Mouse (Mus musculus) hindbrain, embryonic 13.5 days (tissue): ENCODE measurements around the gene Rdh9. TPM values are rescaled to one million over a fixed set of nuclear protein-coding genes. Genes with fewer than 3 reads are reported as not detected.
"Not testable (repeated sequence)": the region's sequence is repeated elsewhere in the genome, so short reads cannot be mapped to it uniquely, and the experiment has no call there.

Source experiments
- ATAC-seq: fragments of 200-750 bp; cut with Nextera tagmentation; 2 replicates; pipeline ENCODE4 v1.8.0; 2017; ENCODE audit warnings: moderate TSS enrichment; ENCODE audit not compliant: low FRiP score
- H3K27ac ChIP-seq: fragments of 300-500 bp; sonication (generic); 2 replicates; pipeline ENCODE4 v1.5.1; 2015; ENCODE audit warnings: inconsistent platforms, mild to moderate bottlenecking, moderate library complexity
- H3K27me3 ChIP-seq: fragments of 300-500 bp; sonication (generic); 2 replicates; pipeline ENCODE4 v1.6.1; 2015; ENCODE audit warnings: mild to moderate bottlenecking, inconsistent platforms
- H3K36me3 ChIP-seq: fragments of 300-500 bp; sonication (generic); 2 replicates; pipeline ENCODE4 v1.6.1; 2015; ENCODE audit warnings: mild to moderate bottlenecking, inconsistent platforms
- H3K4me1 ChIP-seq: fragments of 300-500 bp; sonication (generic); replicated peaks from 2 replicates; pipeline ENCODE4 v1.6.1; 2015; ENCODE audit warnings: inconsistent platforms
- H3K4me2 ChIP-seq: fragments of 300-500 bp; sonication (generic); 2 replicates; pipeline ENCODE4 v1.6.1; 2015; ENCODE audit warnings: inconsistent platforms, mild to moderate bottlenecking, moderate library complexity
- H3K4me3 ChIP-seq: fragments of 300-500 bp; sonication (generic); 2 replicates; pipeline ENCODE4 v1.5.1; 2015; ENCODE audit warnings: mild to moderate bottlenecking, inconsistent platforms
- H3K9ac ChIP-seq: fragments of 300-500 bp; sonication (generic); 2 replicates; pipeline ENCODE4 v1.6.1; 2015; ENCODE audit warnings: mild to moderate bottlenecking, inconsistent platforms
- H3K9me3 ChIP-seq: fragments of 300-500 bp; sonication (generic); 2 replicates; pipeline ENCODE4 v1.6.1; 2016; ENCODE audit warnings: inconsistent platforms
- WGBS: fragments of 180-500 bp; shearing (Covaris S2); methylation state at CpG from one replicate; pipeline ENCODE4 v1.1.7; 2015; 5-methylcytosine and 5-hydroxymethylcytosine counted together
- polyA plus RNA-seq: library from polyadenylated mRNA; unstranded; fragments of >200 nt; fragmentation: Nextera tagmentation; extraction: Ambion mirVana; gene quantifications from 2 replicates; pipeline ENCODE4 v1.2.1, GENCODE M21; 2015

Gene Rdh9
- polyA plus RNA-seq, 1 experiment from 2014 or later = 0.13 TPM

DNA sequence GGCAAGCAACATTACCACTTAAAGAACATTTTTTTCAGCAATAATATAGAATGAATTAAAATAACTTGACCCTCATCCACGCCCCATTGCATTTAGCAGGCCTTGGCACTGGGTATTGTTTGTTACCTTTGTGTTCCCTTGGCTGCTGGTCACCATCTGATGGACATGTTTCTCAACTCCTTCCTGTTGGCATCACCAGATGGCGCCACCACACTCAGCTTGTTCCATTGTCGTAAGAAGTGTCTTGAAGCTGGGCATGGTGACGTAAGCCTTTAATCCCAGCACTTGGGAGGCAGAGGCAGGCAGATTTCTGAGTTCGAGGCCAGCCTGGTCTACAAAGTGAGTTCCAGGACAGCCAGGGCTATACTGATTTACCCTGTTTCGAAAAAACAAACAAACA, 49.2 kb downstream of the Rdh9 start:
- no peaks in the 10 kb centered on the region for H3K36me3 ChIP-seq
- no peak overlapping the region for H3K4me2 ChIP-seq
- ATAC-seq = no peak
- H3K27me3 ChIP-seq = no peaks in the 10 kb centered on the region
- 87% methylated on average over 6 of the region's 6 CpGs for WGBS
- no peak overlapping the region for H3K27ac ChIP-seq
- peaks cover 4% of the 10 kb centered on the region; the same call in 1 of the 2 replicates for H3K9me3 ChIP-seq
- no peak overlapping the region for H3K4me3 ChIP-seq
- H3K4me1 ChIP-seq = no peaks in the 10 kb centered on the region
- no peak overlapping the region for H3K9ac ChIP-seq

GRCm38 (mm10) chr10:127829121-127829520, 52.9 kb downstream of the Rdh9 start:
- no peaks in the 10 kb centered on the region for H3K4me1 ChIP-seq
- H3K27me3 ChIP-seq = no peaks in the 10 kb centered on the region
- no peak overlapping the region for H3K4me3 ChIP-seq
- no peak overlapping the region for H3K4me2 ChIP-seq
- no peak for ATAC-seq
- H3K27ac ChIP-seq = no peak overlapping the region
- 71% methylated on average over 3 of the region's 3 CpGs for WGBS
- H3K9ac ChIP-seq = no peak overlapping the region
- no peaks in the 10 kb centered on the region for H3K36me3 ChIP-seq
- H3K9me3 ChIP-seq = no peaks in the 10 kb centered on the region

DNA sequence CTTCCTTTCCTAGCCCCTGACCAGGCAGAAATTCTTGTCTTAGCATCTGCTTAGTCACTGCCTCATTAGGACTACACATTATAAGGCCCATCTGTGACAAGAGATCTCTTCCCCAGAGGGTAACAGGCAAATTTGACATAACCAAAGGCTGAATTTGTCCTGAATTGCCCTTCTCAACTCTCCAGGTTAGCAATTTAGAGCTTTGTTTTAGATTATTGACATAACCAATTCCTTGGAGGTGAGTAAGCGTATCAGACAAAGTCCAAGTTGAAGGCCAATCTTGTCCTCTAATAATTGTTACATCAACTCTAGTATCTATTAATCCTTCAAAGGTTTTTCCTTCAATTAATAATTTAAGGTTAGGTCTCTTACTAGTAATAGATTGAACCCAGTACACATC, 58.0 kb downstream of the Rdh9 start:
- H3K4me3 ChIP-seq, H3K4me2 ChIP-seq, H3K36me3 ChIP-seq, H3K9ac ChIP-seq, ATAC-seq, H3K27me3 ChIP-seq, H3K4me1 ChIP-seq, H3K9me3 ChIP-seq, H3K27ac ChIP-seq: not testable (repeated sequence)
- 98% methylated on average over 1 of the region's 1 CpGs for WGBS

- ATAC-seq = no peak
- no peaks in the 10 kb centered on the region for H3K27me3 ChIP-seq
- WGBS = 91% methylated on average over 5 of the region's 5 CpGs
These were observed 59.1 kb downstream of the Rdh9 start for GRCm38 (mm10) chr10:127835292-127835691.

GRCm38 (mm10) chr10:127837793-127838192, 61.6 kb downstream of the Rdh9 start:
- 93% methylated on average over 5 of the region's 5 CpGs for WGBS
- not testable (repeated sequence) for H3K9me3 ChIP-seq, H3K4me2 ChIP-seq, H3K4me1 ChIP-seq, H3K27ac ChIP-seq, ATAC-seq, H3K36me3 ChIP-seq, H3K27me3 ChIP-seq, H3K9ac ChIP-seq, H3K4me3 ChIP-seq

More at GRCm38 (mm10) chr10:127835292-127835691, 59.1 kb downstream of the Rdh9 start:
- Histone ChIP-seq H3K9ac (no peak overlapping the region), H3K4me1 (no peaks in the 10 kb centered on the region), H3K36me3 (no peaks in the 10 kb centered on the region), H3K27ac (no peak overlapping the region), H3K4me2 (no peak overlapping the region), H3K4me3 (no peak overlapping the region), H3K9me3 (peaks cover 6% of the 10 kb centered on the region; the same call in 1 of the 2 replicates)

GRCm38 (mm10) chr10:127838539-127838938, 62.4 kb downstream of the Rdh9 start:
- Histone ChIP-seq H3K27me3 (no peaks in the 10 kb centered on the region), H3K4me2 (no peak overlapping the region), H3K9ac (no peak overlapping the region), H3K9me3 (peaks cover 6% of the 10 kb centered on the region; the same call in 1 of the 2 replicates), H3K27ac (no peak overlapping the region), H3K36me3 (no peaks in the 10 kb centered on the region), H3K4me1 (no peaks in the 10 kb centered on the region), H3K4me3 (no peak overlapping the region)
- 90% methylated on average over 2 of the region's 2 CpGs for WGBS
- ATAC-seq = no peak

- 78% methylated on average over 2 of the region's 2 CpGs for WGBS
- Histone ChIP-seq H3K4me3 (no peak overlapping the region), H3K4me2 (no peak overlapping the region), H3K27me3 (no peaks in the 10 kb centered on the region), H3K9me3 (peaks cover 6% of the 10 kb centered on the region; the same call in 1 of the 2 replicates), H3K9ac (no peak overlapping the region), H3K27ac (no peak overlapping the region), H3K4me1 (no peaks in the 10 kb centered on the region), H3K36me3 (no peaks in the 10 kb centered on the region)
- ATAC-seq = no peak
These were observed 64.6 kb downstream of the Rdh9 start for GRCm38 (mm10) chr10:127840776-127841175.

Other genes starting within 250 kb of the Rdh9 start
- gene Nxph4, start 241.8 kb upstream of the Rdh9 start, polyA plus RNA-seq = 139 and 176 TPM in 2 replicates
- 101 and 108 TPM in 2 replicates for gene Lrp1, start 155.2 kb upstream of the Rdh9 start, polyA plus RNA-seq
- 4.9 and 5.0 TPM in 2 replicates for gene Stat6, start 133.4 kb upstream of the Rdh9 start, polyA plus RNA-seq
- gene Nemp1, start 109.5 kb upstream of the Rdh9 start, polyA plus RNA-seq = 3.9 and 4.0 TPM in 2 replicates
- gene Nab2, start 107.8 kb upstream of the Rdh9 start, polyA plus RNA-seq = 2.3 and 3.3 TPM in 2 replicates
- 0.43 and 0.74 TPM in 2 replicates for gene Myo1a, start 71.2 kb upstream of the Rdh9 start, polyA plus RNA-seq
- gene Tac2, start 51.9 kb upstream of the Rdh9 start, polyA plus RNA-seq = not detected in 2 replicates
- gene Zbtb39, start 36.8 kb upstream of the Rdh9 start, polyA plus RNA-seq = 3.7 and 3.8 TPM in 2 replicates
- gene Gpr182, start 24.7 kb upstream of the Rdh9 start, polyA plus RNA-seq = 0.81 and 0.83 TPM in 2 replicates
- gene Rdh1, start 16.7 kb upstream of the Rdh9 start, polyA plus RNA-seq = not detected in 2 replicates
- gene Rdh16f1, start 16.6 kb upstream of the Rdh9 start, polyA plus RNA-seq = not detected in 2 replicates
- gene Rdh16, start 24.8 kb downstream of the Rdh9 start, polyA plus RNA-seq = not detected in 2 replicates
- gene Rdh19, start 73.5 kb downstream of the Rdh9 start, polyA plus RNA-seq = not detected in 2 replicates
- not detected in 2 replicates for gene Rdh16f2, start 90.1 kb downstream of the Rdh9 start, polyA plus RNA-seq
- gene Rdh7, start 112.4 kb downstream of the Rdh9 start, polyA plus RNA-seq = not detected in 2 replicates
- not detected in 2 replicates for gene Sdr9c7, start 122.1 kb downstream of the Rdh9 start, polyA plus RNA-seq
- gene Hsd17b6, start 231.2 kb downstream of the Rdh9 start, polyA plus RNA-seq = not detected in 2 replicates
- 33.9 and 39.4 TPM in 2 replicates for gene Prim1, start 238.8 kb downstream of the Rdh9 start, polyA plus RNA-seq